9 mouse cellular contexts compared by ENCODE assay signal in the genomic region with DNA sequence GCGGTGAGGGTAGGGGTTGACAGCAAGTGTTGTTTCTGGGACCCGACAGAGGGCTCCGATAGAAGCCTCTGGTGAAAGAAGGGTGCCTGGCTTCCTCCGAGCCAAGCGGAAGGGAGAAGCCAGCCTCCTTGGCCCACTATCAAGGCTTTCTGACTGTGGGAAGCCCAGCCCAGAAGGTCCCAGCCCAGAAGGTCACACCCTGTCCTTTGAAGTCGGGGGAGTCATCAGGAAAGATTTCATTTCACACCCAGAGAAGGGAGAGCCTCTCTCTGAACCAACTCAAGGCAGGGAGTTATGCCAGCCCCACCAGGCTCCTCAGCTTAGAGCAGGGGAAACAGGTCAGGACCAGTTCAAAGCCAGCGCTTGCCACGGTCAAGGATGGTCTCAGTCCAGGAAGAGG.
DNase-seq lines count a peak whose midpoint lies in the region; ATAC-seq lines count a peak whose summit lies in the region.
"Had no signal": no experiment of that assay in that cellular context is flagged by ENCODE, and none has a peak within 500 bp of the region (broad histone marks: within the 10 kb centered on the region; RNA-seq: fewer than 3 reads in every experiment).

No protein-coding gene starts in this region.

- H3K27me3 ChIP-seq in heart, embryonic 12.5 days (replicated peaks) = no peaks in the 10 kb centered on the region
- H3K27me3 ChIP-seq in lung, embryonic 15.5 days = peaks cover 4% of the 10 kb centered on the region; the same call in 1 of the 2 replicates
- H3K27me3 ChIP-seq: limb, embryonic 13.5 days had no signal

- H3K4me3 ChIP-seq in heart, embryonic 12.5 days = no peak overlapping the region
- H3K4me3 ChIP-seq in lung, embryonic 15.5 days = no peak overlapping the region
- H3K4me3 ChIP-seq: limb, embryonic 13.5 days had no signal

- ATAC-seq in heart, embryonic 12.5 days (ENCODE audit: insufficient number of reproducible peaks, low FRiP score) = peak; percentile 24; the same call in 1 of the 2 replicates
- ATAC-seq in lung, embryonic 15.5 days (ENCODE audit: borderline replicate concordance, extremely low read depth, low FRiP score, low TSS enrichment) = peak; percentile 52
- no peak for ATAC-seq in granulocyte monocyte progenitor cell, adult 5-6 weeks (replicated peaks; ENCODE audit: poor library complexity, severe bottlenecking)

- H3K27ac ChIP-seq in heart, embryonic 12.5 days (ENCODE audit: poor library complexity, severe bottlenecking) = no peak overlapping the region
- 0 out of 2 replicates have a peak overlapping the region, but pooled peaks have one; percentile 16 for H3K27ac ChIP-seq in lung, embryonic 15.5 days
- H3K27ac ChIP-seq: limb, embryonic 13.5 days had no signal

- H3K4me2 ChIP-seq in heart, embryonic 12.5 days = no peak overlapping the region
- peak overlapping the region; percentile 30; the same call in 1 of the 2 replicates for H3K4me2 ChIP-seq in lung, embryonic 15.5 days
- H3K4me2 ChIP-seq: limb, embryonic 13.5 days had no signal

- no peaks in the 10 kb centered on the region for H3K36me3 ChIP-seq in heart, embryonic 12.5 days
- no peaks in the 10 kb centered on the region for H3K36me3 ChIP-seq in lung, embryonic 15.5 days
- H3K36me3 ChIP-seq: limb, embryonic 13.5 days had no signal

- 55% methylated on average over 8 of the region's 8 CpGs for WGBS in heart, embryonic 12.5 days
- WGBS in lung, embryonic 15.5 days = 50% methylated on average over 8 of the region's 8 CpGs

- DNase-seq in cerebellum, postnatal 10 days = peak; percentile 61 to 62
- DNase-seq in cerebellum, adult 11 months = no peak
- peak; percentile 60 for DNase-seq in Muller cell, postnatal 12 days (ENCODE audit: inconsistent ontology term)
- DNase-seq in B cell, adult 2 months = no peak
- DNase-seq in left cerebral cortex, postnatal 14 days (ENCODE audit: low spot score in 2 of 2) = no peak

- intact Hi-C loops in left cerebral cortex, postnatal 14 days (cut with DNase I) = no loop called here

- peaks cover 14% of the 10 kb centered on the region for H3K4me1 ChIP-seq in heart, embryonic 12.5 days (replicated peaks)
- peaks cover 12% of the 10 kb centered on the region for H3K4me1 ChIP-seq in lung, embryonic 15.5 days

- H3K9ac ChIP-seq in heart, embryonic 12.5 days = no peak overlapping the region
- H3K9ac ChIP-seq in lung, embryonic 15.5 days = no peak overlapping the region
- H3K9ac ChIP-seq: limb, embryonic 13.5 days had no signal

- H3K9me3 ChIP-seq in heart, embryonic 12.5 days (replicated peaks) = no peaks in the 10 kb centered on the region
- no peaks in the 10 kb centered on the region for H3K9me3 ChIP-seq in lung, embryonic 15.5 days
- H3K9me3 ChIP-seq: limb, embryonic 13.5 days had no signal

Comparison
In these comparisons a context has a peak if more than half of its experiments do, and no peak if none do; other contexts are left out.
1. DNase-seq: peak in cerebellum, postnatal 10 days (2 of 2) and Muller cell, postnatal 12 days (single experiment); none in cerebellum, adult 11 months (single experiment), B cell, adult 2 months (0 of 2) and left cerebral cortex, postnatal 14 days (0 of 2).